Mouse (Mus musculus): ENCODE results near the gene Gm12184.

DNA sequence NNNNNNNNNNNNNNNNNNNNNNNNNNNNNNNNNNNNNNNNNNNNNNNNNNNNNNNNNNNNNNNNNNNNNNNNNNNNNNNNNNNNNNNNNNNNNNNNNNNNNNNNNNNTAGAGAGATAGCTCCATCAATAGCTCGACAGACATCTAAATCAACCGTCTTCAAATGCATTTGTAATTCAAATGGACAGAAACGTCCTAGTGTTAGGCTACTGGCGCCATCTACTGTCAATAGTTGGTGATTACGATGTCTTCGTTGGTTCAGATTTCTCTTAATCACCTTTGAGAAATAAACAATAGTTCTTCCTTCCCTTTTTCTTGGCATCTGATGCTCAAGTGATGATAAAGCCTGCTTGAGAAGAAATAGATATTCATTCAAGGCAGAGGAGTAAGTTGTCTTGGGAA is 32.6 kb upstream of the Gm12184 start:
- TF ChIP-seq CTCF (conservative IDR thresholded peaks at IDR 0.05; ENCODE audit: low read length): peak; percentile 70
- TF ChIP-seq NANOG (IDR thresholded peaks at IDR 0.05; ENCODE audit: borderline replicate concordance, low read length): no peak
